8 mouse cellular contexts compared by ENCODE assay signal in genomic region chr7:29212199-29212765, GRCm38 (mm10). TPM values are rescaled to one million over a fixed set of nuclear protein-coding genes. Genes with fewer than 3 reads are reported as not detected.
DNase-seq lines count a peak whose midpoint lies in the region; ATAC-seq and TF ChIP-seq lines count a peak whose summit lies in the region.

No protein-coding gene starts in this region.

- H3K4me2 ChIP-seq in limb, embryonic 11.5 days (ENCODE audit: low read depth, severe bottlenecking): no peak overlapping the region
- H3K4me2 ChIP-seq in midbrain, embryonic 13.5 days (replicated peaks): peak overlapping the region; percentile 52

- peak; percentile 15 to 34 for DNase-seq in lung, adult 18-20 months
- no peak for DNase-seq in lung, postnatal 36 days
- peak; percentile 38 for DNase-seq in limb, embryonic 11.5 days (ENCODE audit: low spot score)
- no peak for DNase-seq in right cerebral cortex, postnatal 4 days
- DNase-seq in urinary bladder, adult 18-20 months (ENCODE audit: low spot score in 2 of 2): no peak
- DNase-seq in gastrocnemius, adult 18-20 months (ENCODE audit: low spot score): no peak

- 0 out of 2 replicates have a peak overlapping the region, but pooled peaks have one; percentile 3 for H3K27ac ChIP-seq in embryonic fibroblast, embryonic 13.5 days (ENCODE audit: insufficient read depth, low read length)
- H3K27ac ChIP-seq in limb, embryonic 11.5 days (replicated peaks; ENCODE audit: low read depth, low read length): no peak overlapping the region
- H3K27ac ChIP-seq in midbrain, embryonic 13.5 days: no peak overlapping the region

- no peak for TF ChIP-seq POLR2A in embryonic fibroblast, embryonic 13.5 days (IDR thresholded peaks at IDR 0.05; ENCODE audit: low read depth, low read length)

- ATAC-seq in limb, embryonic 11.5 days (ENCODE audit: insufficient number of reproducible peaks, low FRiP score, low TSS enrichment, low read depth): no peak
- ATAC-seq in midbrain, embryonic 13.5 days: no peak

- peaks cover 3% of the 10 kb centered on the region; the same call in 1 of the 2 replicates for H3K27me3 ChIP-seq in limb, embryonic 11.5 days (ENCODE audit: control insufficient read depth, insufficient read depth, low read length)
- peaks cover 16% of the 10 kb centered on the region for H3K27me3 ChIP-seq in midbrain, embryonic 13.5 days

- H3K36me3 ChIP-seq in limb, embryonic 11.5 days (ENCODE audit: control insufficient read depth, insufficient read depth, low read length): no peaks in the 10 kb centered on the region
- no peaks in the 10 kb centered on the region for H3K36me3 ChIP-seq in midbrain, embryonic 13.5 days

- TF ChIP-seq CTCF in embryonic fibroblast, embryonic 13.5 days (IDR thresholded peaks at IDR 0.05; ENCODE audit: borderline replicate concordance, insufficient read depth, low read length): no peak

- H3K9ac ChIP-seq in limb, embryonic 11.5 days (ENCODE audit: low read length): no peak overlapping the region
- no peak overlapping the region for H3K9ac ChIP-seq in midbrain, embryonic 13.5 days (replicated peaks)

- no peak overlapping the region for H3K4me3 ChIP-seq in embryonic fibroblast, embryonic 13.5 days (ENCODE audit: insufficient read depth, low read length)
- H3K4me3 ChIP-seq in limb, embryonic 11.5 days (ENCODE audit: low read depth, low read length): no peak overlapping the region; the same call in 1 of the 2 replicates
- H3K4me3 ChIP-seq in midbrain, embryonic 13.5 days (replicated peaks): peak overlapping the region; percentile 33

- H3K4me1 ChIP-seq in embryonic fibroblast, embryonic 13.5 days (ENCODE audit: control insufficient read depth, insufficient read depth, low read length): no peaks in the 10 kb centered on the region
- no peaks in the 10 kb centered on the region for H3K4me1 ChIP-seq in limb, embryonic 11.5 days (ENCODE audit: control insufficient read depth, insufficient read depth, low read length)
- H3K4me1 ChIP-seq in midbrain, embryonic 13.5 days (replicated peaks): peaks cover 24% of the 10 kb centered on the region

- H3K9me3 ChIP-seq in limb, embryonic 11.5 days (ENCODE audit: control insufficient read depth, low read length): no peaks in the 10 kb centered on the region
- no peaks in the 10 kb centered on the region for H3K9me3 ChIP-seq in midbrain, embryonic 13.5 days

- 13% methylated on average over 26 of the region's 26 CpGs for WGBS in limb, embryonic 11.5 days
- WGBS in midbrain, embryonic 13.5 days: 16% methylated on average over 26 of the region's 26 CpGs

RNA-seq across cellular contexts. Expression of gene Catsperg1, which starts 1.6 kb away (rescaled TPM):
- 0.40 and 0.47 TPM in 2 replicates for polyA plus RNA-seq in embryonic fibroblast, embryonic 13.5 days (2011; ENCODE audit: insufficient read length, low read depth, missing spikeins)
- polyA plus RNA-seq in limb, embryonic 11.5 days (2014; fragmentation: Nextera tagmentation; extraction: Ambion mirVana): 0.16 and 0.45 TPM in 2 replicates
- polyA plus RNA-seq in midbrain, embryonic 13.5 days (2015; fragmentation: Nextera tagmentation; extraction: Ambion mirVana): 2.0 and 3.3 TPM in 2 replicates
- under 1 TPM; 0.14 to 0.47 TPM for total RNA-seq in gastrocnemius, adult 18-20 months (2021)

RNA-seq across cellular contexts. Expression of gene Kcnk6, which starts 20.0 kb away (rescaled TPM):
- polyA plus RNA-seq in embryonic fibroblast, embryonic 13.5 days (2011; ENCODE audit: insufficient read length, low read depth, missing spikeins): 1.4 and 2.7 TPM in 2 replicates
- 0.37 and 0.38 TPM in 2 replicates for polyA plus RNA-seq in limb, embryonic 11.5 days (2014; fragmentation: Nextera tagmentation; extraction: Ambion mirVana)
- 0.17 and 0.30 TPM in 2 replicates for polyA plus RNA-seq in midbrain, embryonic 13.5 days (2015; fragmentation: Nextera tagmentation; extraction: Ambion mirVana)
- total RNA-seq in gastrocnemius, adult 18-20 months (2021): under 1 TPM; 0.71 to 0.93 TPM

RNA-seq across cellular contexts. Expression of gene Yif1b, which starts 25.8 kb away (rescaled TPM):
- polyA plus RNA-seq in embryonic fibroblast, embryonic 13.5 days (2011; ENCODE audit: insufficient read length, low read depth, missing spikeins): 67.7 and 68.0 TPM in 2 replicates
- polyA plus RNA-seq in limb, embryonic 11.5 days (2014; fragmentation: Nextera tagmentation; extraction: Ambion mirVana): 90.8 and 101 TPM in 2 replicates
- 77.0 and 80.8 TPM in 2 replicates for polyA plus RNA-seq in midbrain, embryonic 13.5 days (2015; fragmentation: Nextera tagmentation; extraction: Ambion mirVana)
- 10 to 100 TPM; 38.1 to 38.4 TPM for total RNA-seq in gastrocnemius, adult 18-20 months (2021)

RNA-seq across cellular contexts. Expression of gene Psmd8, which starts 31.8 kb away (rescaled TPM):
- 374 and 478 TPM in 2 replicates for polyA plus RNA-seq in embryonic fibroblast, embryonic 13.5 days (2011; ENCODE audit: insufficient read length, low read depth, missing spikeins)
- polyA plus RNA-seq in limb, embryonic 11.5 days (2014; fragmentation: Nextera tagmentation; extraction: Ambion mirVana): 336 and 340 TPM in 2 replicates
- polyA plus RNA-seq in midbrain, embryonic 13.5 days (2015; fragmentation: Nextera tagmentation; extraction: Ambion mirVana): 314 and 315 TPM in 2 replicates
- total RNA-seq in gastrocnemius, adult 18-20 months (2021): 100 to 1,000 TPM; 202 to 256 TPM

RNA-seq across cellular contexts. Expression of gene 2200002D01Rik, which starts 36.0 kb away (rescaled TPM):
- 10.6 and 40.6 TPM in 2 replicates for polyA plus RNA-seq in embryonic fibroblast, embryonic 13.5 days (2011; ENCODE audit: insufficient read length, low read depth, missing spikeins)
- 1.4 and 2.3 TPM in 2 replicates for polyA plus RNA-seq in limb, embryonic 11.5 days (2014; fragmentation: Nextera tagmentation; extraction: Ambion mirVana)
- polyA plus RNA-seq in midbrain, embryonic 13.5 days (2015; fragmentation: Nextera tagmentation; extraction: Ambion mirVana): 0.92 and 2.0 TPM in 2 replicates
- 1 to 10 TPM in 1 of 2 experiments, under 1 TPM in 1; 0.66 to 1.1 TPM for total RNA-seq in gastrocnemius, adult 18-20 months (2021)

Comparison
In these comparisons a context has a peak if more than half of its experiments do, and no peak if none do; other contexts are left out.
1. DNase-seq: peak in lung, adult 18-20 months (2 of 2) and limb, embryonic 11.5 days (single experiment); none in lung, postnatal 36 days (single experiment), right cerebral cortex, postnatal 4 days (single experiment), urinary bladder, adult 18-20 months (0 of 2) and gastrocnemius, adult 18-20 months (single experiment).